Mouse (Mus musculus): ENCODE measurements around the gene Gm4969. TPM values are rescaled to one million over a fixed set of nuclear protein-coding genes. Genes with fewer than 3 reads are reported as not detected.
A peak's percentile ranks its signal among the peaks of the same experiment; 100 is the strongest.
"Not testable (repeated sequence)": the region's sequence is repeated elsewhere in the genome, so short reads cannot be mapped to it uniquely, and the experiment has no call there.

Gene Gm4969
- polyA plus RNA-seq, 1 experiment from 2014 or later: 0.30 TPM

DNA sequence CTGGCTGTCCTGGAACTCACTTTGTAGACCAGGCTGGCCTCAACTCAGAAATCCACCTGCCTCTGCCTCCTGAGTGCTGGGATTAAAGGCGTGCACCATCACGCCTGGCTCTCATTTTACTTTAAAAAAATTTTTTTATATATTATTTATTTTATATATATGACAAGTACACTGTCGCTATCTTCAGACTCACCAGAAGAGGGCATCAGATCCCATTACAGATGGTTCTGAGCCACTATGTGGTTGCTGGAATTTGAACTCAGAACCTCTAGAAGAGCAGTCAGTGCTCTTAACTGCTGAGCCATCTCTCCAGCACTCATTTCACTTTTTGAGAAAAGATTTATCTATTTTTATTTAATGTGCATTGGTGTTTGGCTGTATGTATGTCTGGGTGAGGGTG lies 47.1 kb downstream of the Gm4969 start:
- whole genome bisulfite sequencing (ENCODE audit: insufficient replicate concordance): 34% methylated on average over 3 of the region's 3 CpGs
- Histone ChIP-seq H3K27me3 (peaks cover 35% of the 10 kb centered on the region), H3K4me1 (replicated peaks) (peaks cover 13% of the 10 kb centered on the region)
- H3K36me3 ChIP-seq; H3K4me2 ChIP-seq; DNase-seq; H3K9me3 ChIP-seq (replicated peaks); H3K4me3 ChIP-seq (replicated peaks); H3K27ac ChIP-seq; ATAC-seq (ENCODE audit: low read depth); H3K9ac ChIP-seq: not testable (repeated sequence)

DNA sequence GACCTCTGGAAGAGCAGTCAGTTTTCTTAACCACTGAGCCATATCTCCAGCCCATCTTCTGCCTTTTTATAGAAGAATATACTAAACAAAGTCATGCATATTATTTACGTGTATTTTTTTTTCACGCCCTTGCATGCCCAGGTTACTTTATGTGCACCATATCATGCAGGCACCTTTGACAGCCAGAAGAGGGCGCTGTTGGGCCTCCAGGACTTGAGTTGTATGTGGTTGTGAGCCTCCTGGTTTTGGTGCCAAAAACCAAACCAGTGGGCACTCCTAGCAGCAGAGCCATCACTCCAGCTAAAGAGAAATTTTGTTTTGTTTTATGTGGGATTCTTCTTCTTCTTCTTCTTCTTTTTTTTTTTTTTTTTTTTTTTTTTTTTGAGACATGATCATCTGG lies 48.7 kb downstream of the Gm4969 start:
- Histone ChIP-seq H3K4me1 (replicated peaks) (peaks cover 4% of the 10 kb centered on the region), H3K36me3 (no peaks in the 10 kb centered on the region), H3K4me2 (no peak overlapping the region), H3K9me3 (replicated peaks) (no peaks in the 10 kb centered on the region), H3K27me3 (peaks cover 51% of the 10 kb centered on the region), H3K9ac (no peak overlapping the region), H3K4me3 (replicated peaks) (no peak overlapping the region), H3K27ac (no peak overlapping the region)
- WGBS (ENCODE audit: insufficient replicate concordance): 38% methylated on average over 3 of the region's 3 CpGs
- ATAC-seq (ENCODE audit: low read depth) (no peak), DNase-seq (no peak)

DNA sequence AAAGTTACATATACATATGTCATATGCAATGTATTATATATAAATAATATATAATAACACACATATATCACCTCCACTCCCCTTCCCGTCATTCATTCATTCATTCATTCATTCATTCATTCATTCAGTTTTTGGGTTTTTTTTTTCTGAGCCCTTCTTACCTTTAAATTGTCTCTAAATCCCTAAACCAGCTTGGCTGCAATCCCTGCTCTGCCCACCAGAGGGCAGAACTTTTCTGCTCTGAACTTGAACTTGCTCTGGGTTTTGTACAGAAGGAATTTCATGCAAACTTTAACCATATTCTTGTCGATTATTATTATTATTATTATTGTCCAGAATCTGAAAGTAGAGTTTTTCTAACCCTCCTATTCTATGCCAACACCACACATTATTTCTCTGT lies 49.5 kb downstream of the Gm4969 start:
- no peak for ATAC-seq (ENCODE audit: low read depth)

DNA sequence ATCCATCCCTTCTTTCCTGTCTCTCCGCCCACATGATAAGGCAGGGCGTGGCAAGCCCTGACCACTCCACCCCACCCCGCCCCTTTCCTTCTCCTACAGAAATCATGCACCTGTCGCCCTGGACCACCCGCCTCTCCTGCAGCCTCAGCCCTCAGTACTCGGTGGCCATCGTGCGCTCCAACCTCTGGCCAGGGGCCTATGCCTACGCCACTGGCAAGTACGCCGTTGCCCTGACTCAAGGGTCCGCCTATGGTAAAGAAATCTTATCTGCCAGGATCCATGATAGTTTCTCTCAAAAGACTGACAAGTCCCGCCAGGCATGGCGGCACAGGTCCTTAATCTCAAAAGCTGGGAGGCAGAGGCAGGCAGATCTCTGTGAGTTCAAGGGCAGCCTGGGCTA lies 50.2 kb downstream of the Gm4969 start:
- H3K4me3 ChIP-seq (replicated peaks): no peak overlapping the region
- whole genome bisulfite sequencing (ENCODE audit: insufficient replicate concordance): 51% methylated on average over 12 of the region's 14 CpGs
- H3K4me2 ChIP-seq: no peak overlapping the region
- H3K36me3 ChIP-seq: no peaks in the 10 kb centered on the region
- no peak for ATAC-seq (ENCODE audit: low read depth)
- peaks cover 59% of the 10 kb centered on the region for H3K27me3 ChIP-seq
- DNase-seq: no peak
- no peak overlapping the region for H3K9ac ChIP-seq
- H3K9me3 ChIP-seq (replicated peaks): no peaks in the 10 kb centered on the region
- H3K4me1 ChIP-seq (replicated peaks): peaks cover 4% of the 10 kb centered on the region
- no peak overlapping the region for H3K27ac ChIP-seq

More for the DNA sequence above, 49.5 kb downstream of the Gm4969 start:
- Histone ChIP-seq H3K4me3 (replicated peaks) (no peak overlapping the region), H3K27ac (no peak overlapping the region), H3K4me2 (no peak overlapping the region), H3K27me3 (peaks cover 55% of the 10 kb centered on the region), H3K36me3 (no peaks in the 10 kb centered on the region), H3K9me3 (replicated peaks) (no peaks in the 10 kb centered on the region), H3K9ac (no peak overlapping the region), H3K4me1 (replicated peaks) (peaks cover 4% of the 10 kb centered on the region)
- WGBS (ENCODE audit: insufficient replicate concordance): 1% methylated on average over 2 of the region's 2 CpGs
- DNase-seq: peak; percentile 48

DNA sequence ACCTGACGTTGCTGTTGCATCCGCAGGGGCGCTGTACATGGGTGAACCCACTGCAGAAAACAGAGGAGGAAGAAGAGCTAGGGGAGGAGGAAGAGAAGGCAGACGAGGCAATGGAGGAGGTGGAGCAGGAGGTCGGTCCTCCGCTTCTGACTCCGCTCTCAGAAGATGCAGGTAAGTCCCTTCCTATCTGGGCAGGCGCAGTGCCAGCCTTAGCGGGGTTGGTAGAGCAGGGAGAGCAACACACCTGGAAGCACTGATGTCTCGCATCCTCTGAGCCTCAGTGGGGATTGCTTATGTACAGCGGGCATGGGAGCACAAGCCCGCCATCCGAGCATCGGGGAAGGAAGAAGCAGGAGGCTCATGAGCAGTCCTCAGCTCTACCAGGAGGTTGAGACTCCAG lies 51.1 kb downstream of the Gm4969 start:
- ATAC-seq (ENCODE audit: low read depth) (no peak), DNase-seq (no peak)
- no peak overlapping the region for H3K27ac ChIP-seq
- no peaks in the 10 kb centered on the region for H3K9me3 ChIP-seq (replicated peaks)
- no peak overlapping the region for H3K4me2 ChIP-seq
- H3K36me3 ChIP-seq: no peaks in the 10 kb centered on the region
- WGBS (ENCODE audit: insufficient replicate concordance): 30% methylated on average over 14 of the region's 14 CpGs
- H3K27me3 ChIP-seq: peaks cover 60% of the 10 kb centered on the region
- peaks cover 4% of the 10 kb centered on the region for H3K4me1 ChIP-seq (replicated peaks)
- H3K4me3 ChIP-seq (replicated peaks): no peak overlapping the region
- H3K9ac ChIP-seq: no peak overlapping the region

DNA sequence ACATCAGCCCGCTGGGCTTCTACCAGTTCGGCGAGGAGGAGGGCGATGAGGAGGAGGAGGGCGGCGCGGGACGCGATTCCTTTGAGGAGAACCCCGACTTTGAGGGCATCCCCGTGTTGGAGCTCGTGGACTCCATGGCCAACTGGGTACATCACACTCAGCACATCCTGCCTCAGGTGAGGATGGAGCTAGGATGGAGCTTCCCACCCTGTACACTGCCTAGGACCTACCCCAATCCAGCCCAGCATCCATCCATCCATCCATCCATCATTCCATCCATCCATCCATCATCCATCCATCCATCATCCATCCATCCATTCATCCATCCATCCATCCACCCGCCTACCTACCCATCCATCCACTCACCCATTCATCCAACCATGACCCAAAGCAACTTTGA lies 52.3 kb downstream of the Gm4969 start:
- Histone ChIP-seq H3K4me2 (no peak overlapping the region), H3K4me3 (replicated peaks) (no peak overlapping the region), H3K9ac (no peak overlapping the region), H3K9me3 (replicated peaks) (no peaks in the 10 kb centered on the region), H3K27me3 (peaks cover 60% of the 10 kb centered on the region), H3K4me1 (replicated peaks) (peaks cover 4% of the 10 kb centered on the region), H3K36me3 (no peaks in the 10 kb centered on the region), H3K27ac (no peak overlapping the region)
- no peak for ATAC-seq (ENCODE audit: low read depth)
- WGBS (ENCODE audit: insufficient replicate concordance): 48% methylated on average over 13 of the region's 13 CpGs
- no peak for DNase-seq

DNA sequence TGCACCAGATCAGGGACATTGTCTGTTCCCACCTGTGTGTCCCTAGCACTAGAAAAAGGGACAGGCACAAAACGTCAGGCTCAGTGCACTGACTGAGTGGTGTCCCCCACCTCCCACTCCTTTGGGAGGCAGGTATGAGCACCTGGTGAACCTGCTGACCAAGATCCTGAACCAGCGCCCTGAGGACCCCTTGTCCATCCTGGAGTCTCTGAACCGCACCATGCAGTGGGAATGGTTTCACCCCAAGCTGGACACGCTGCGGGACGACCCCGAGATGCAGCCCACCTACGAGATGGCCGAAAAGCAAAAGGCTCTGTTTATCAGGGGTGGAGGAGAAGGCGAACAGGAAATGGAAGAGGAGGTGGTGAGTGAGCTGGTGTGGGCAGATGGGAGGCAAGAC lies 60.8 kb downstream of the Gm4969 start:
- H3K9me3 ChIP-seq (replicated peaks): 0 out of 2 replicates have a peak, but pooled peaks cover 4% of the 10 kb centered on the region

DNA sequence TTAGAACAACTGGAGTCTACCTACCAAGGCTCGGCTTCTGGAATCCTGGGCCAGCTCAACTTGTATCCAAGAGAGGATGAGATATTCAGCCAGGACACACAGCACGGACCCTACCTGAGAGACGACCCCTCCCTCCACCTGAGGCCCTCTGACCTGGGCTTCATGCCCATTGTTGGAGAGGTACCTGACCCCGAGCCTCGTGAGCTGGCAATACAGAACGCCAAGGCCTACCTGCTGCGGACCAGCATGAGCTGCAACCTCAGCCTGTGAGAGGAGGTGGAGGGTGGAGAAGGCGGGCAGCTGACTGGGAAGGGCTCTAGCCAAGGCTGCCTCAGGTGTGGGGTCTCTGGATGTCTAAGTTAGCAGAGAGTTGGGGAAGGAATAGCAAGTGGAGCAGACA lies 63.1 kb downstream of the Gm4969 start:
- DNase-seq (no peak), ATAC-seq (ENCODE audit: low read depth) (no peak)
- H3K36me3 ChIP-seq: peaks cover 47% of the 10 kb centered on the region
- H3K27me3 ChIP-seq: no peaks in the 10 kb centered on the region; the same call in 1 of the 2 replicates
- no peak overlapping the region for H3K9ac ChIP-seq
- H3K4me1 ChIP-seq (replicated peaks): no peaks in the 10 kb centered on the region
- 0 out of 2 replicates have a peak, but pooled peaks cover 4% of the 10 kb centered on the region for H3K9me3 ChIP-seq (replicated peaks)
- no peak overlapping the region for H3K4me2 ChIP-seq
- no peak overlapping the region for H3K27ac ChIP-seq
- no peak overlapping the region for H3K4me3 ChIP-seq (replicated peaks)
- 80% methylated on average over 8 of the region's 8 CpGs for WGBS (ENCODE audit: insufficient replicate concordance)

More for the DNA sequence above, 60.8 kb downstream of the Gm4969 start:
- Histone ChIP-seq H3K36me3 (peaks cover 24% of the 10 kb centered on the region), H3K9ac (no peak overlapping the region), H3K27me3 (peaks cover 4% of the 10 kb centered on the region), H3K4me1 (replicated peaks) (no peaks in the 10 kb centered on the region), H3K27ac (no peak overlapping the region), H3K4me2 (no peak overlapping the region), H3K4me3 (replicated peaks) (no peak overlapping the region)
- 71% methylated on average over 10 of the region's 10 CpGs for WGBS (ENCODE audit: insufficient replicate concordance)
- no peak for DNase-seq
- no peak for ATAC-seq (ENCODE audit: low read depth)

DNA sequence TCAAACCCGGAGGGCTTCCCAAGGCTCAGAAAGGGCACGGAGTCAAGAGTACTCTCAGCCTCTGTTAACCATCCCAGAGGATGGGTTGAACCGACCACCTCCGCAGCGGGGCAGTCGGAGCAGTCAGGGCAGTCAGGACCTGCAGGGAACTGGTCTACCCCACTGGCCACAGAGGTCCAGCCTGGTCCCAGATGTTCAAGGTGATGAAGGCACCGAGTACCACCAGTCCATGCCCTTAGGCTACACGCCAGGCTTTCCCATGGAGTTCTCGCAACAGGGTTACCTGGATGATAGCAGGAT lies 63.4 kb downstream of the Gm4969 start:
- Histone ChIP-seq H3K36me3 (peaks cover 51% of the 10 kb centered on the region), H3K4me2 (no peak overlapping the region), H3K4me1 (replicated peaks) (no peaks in the 10 kb centered on the region), H3K9me3 (replicated peaks) (0 out of 2 replicates have a peak, but pooled peaks cover 4% of the 10 kb centered on the region), H3K27ac (no peak overlapping the region), H3K9ac (no peak overlapping the region), H3K4me3 (replicated peaks) (no peak overlapping the region), H3K27me3 (no peaks in the 10 kb centered on the region; the same call in 1 of the 2 replicates)
- ATAC-seq (ENCODE audit: low read depth): 0 out of 2 replicates have a peak, but pooled peaks have one; percentile 10
- 78% methylated on average over 9 of the region's 9 CpGs for WGBS (ENCODE audit: insufficient replicate concordance)
- DNase-seq: no peak

DNA sequence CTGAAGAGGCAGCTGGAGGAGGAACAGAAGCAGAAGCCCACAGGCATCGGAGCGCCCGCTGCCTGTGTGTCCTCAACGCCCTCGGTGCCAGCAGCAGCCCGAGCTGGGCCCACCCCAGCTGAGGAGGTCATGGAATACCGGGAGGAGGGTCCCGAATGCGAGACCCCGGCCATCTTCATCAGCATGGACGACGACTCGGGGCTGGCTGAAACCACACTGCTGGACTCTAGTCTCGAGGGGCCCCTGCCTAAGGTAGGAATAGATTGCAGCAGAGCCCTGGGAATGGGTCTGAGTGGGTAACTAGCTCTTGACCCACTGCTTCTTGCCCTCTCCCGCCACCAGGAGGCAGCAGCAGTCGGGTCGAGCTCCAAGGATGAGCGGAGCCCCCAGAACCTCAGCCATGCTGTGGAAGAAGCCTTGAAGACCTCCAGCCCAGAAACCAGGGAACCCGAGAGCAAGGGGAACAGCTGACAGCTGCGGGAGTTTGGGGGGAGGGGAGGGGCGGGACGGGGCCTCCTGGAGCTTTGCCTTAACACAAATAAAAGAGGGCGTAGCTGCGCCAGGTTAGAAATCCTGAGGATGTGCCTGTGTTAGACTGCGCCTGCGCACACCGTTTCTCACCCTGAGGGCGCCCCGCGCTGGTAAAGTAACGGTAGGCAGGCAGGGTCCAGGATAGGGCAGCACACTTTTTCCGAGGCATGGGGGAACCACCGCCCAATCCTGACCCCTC lies 64.0 kb downstream of the Gm4969 start, which contains the start of gene Rsph6a:
Gene Rsph6a (plus strand): TSS at position 644 of the 730 bp plus-strand sequence.
- Histone ChIP-seq H3K36me3 (peaks cover 56% of the 10 kb centered on the region), H3K27me3 (no peaks in the 10 kb centered on the region; the same call in 1 of the 2 replicates), H3K9ac (no peak within 1 kb of the TSS), H3K4me1 (replicated peaks) (no peaks in the 10 kb centered on the region), H3K9me3 (replicated peaks) (0 out of 2 replicates have a peak, but pooled peaks cover 4% of the 10 kb centered on the region), H3K4me2 (no peak within 1 kb of the TSS), H3K27ac (no peak within 1 kb of the TSS), H3K4me3 (replicated peaks) (no peak within 1 kb of the TSS)
- DNase-seq: no peak
- 55% methylated on average over 33 of the region's 33 CpGs for WGBS (ENCODE audit: insufficient replicate concordance)
- ATAC-seq (ENCODE audit: low read depth): no peak

DNA sequence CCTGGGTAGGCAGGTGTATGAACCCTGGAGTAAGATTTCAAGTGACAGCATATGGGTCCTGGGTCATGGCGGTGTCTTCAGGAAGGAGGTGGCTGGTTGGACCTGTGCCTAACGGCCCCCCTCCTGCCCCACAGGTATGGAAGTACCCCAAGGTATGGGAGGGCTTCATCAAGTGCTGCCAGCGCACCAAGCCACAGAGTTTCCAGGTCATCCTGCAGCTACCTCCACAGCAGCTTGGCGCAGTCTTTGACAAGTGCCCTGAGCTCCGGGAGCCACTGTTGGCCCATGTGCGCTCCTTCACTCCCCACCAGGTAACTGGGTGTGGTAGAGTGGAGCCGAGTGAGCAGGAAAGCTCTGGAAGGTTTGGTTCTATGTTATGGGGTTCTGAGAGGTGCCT lies 65.0 kb downstream of the Gm4969 start:
- 0 out of 2 replicates have a peak, but pooled peaks cover 4% of the 10 kb centered on the region for H3K9me3 ChIP-seq (replicated peaks)
- peaks cover 67% of the 10 kb centered on the region for H3K36me3 ChIP-seq
- WGBS (ENCODE audit: insufficient replicate concordance): 83% methylated on average over 7 of the region's 7 CpGs
- H3K4me3 ChIP-seq (replicated peaks): no peak overlapping the region
- H3K4me2 ChIP-seq: no peak overlapping the region
- no peak overlapping the region for H3K9ac ChIP-seq
- DNase-seq: no peak
- no peak for ATAC-seq (ENCODE audit: low read depth)
- no peak overlapping the region for H3K27ac ChIP-seq
- H3K4me1 ChIP-seq (replicated peaks): no peaks in the 10 kb centered on the region
- no peaks in the 10 kb centered on the region for H3K27me3 ChIP-seq

All from liver, embryonic 13.5 days (tissue).